Mouse (Mus musculus): ENCODE measurements around the gene Xrcc6. TPM values are rescaled to one million over a fixed set of nuclear protein-coding genes. Genes with fewer than 3 reads are reported as not detected.

Xrcc6 gene
- polyA plus RNA-seq, 1 experiment from 2014 or later = 88.5 TPM

GRCm38 (mm10) chr15:82027726-82028125 lies 40.1 kb downstream of the Xrcc6 start:
- no peaks in the 10 kb centered on the region for H3K4me1 ChIP-seq
- no peak overlapping the region for H3K27ac ChIP-seq
- H3K9me3 ChIP-seq = no peaks in the 10 kb centered on the region
- no peak overlapping the region for H3K4me2 ChIP-seq (replicated peaks)
- no peak for ATAC-seq (ENCODE audit: low FRiP score, low read depth)
- H3K27me3 ChIP-seq = no peaks in the 10 kb centered on the region
- peaks cover 97% of the 10 kb centered on the region for H3K36me3 ChIP-seq
- H3K4me3 ChIP-seq = no peak overlapping the region
- WGBS = 76% methylated on average over 7 of the region's 7 CpGs
- no peak overlapping the region for H3K9ac ChIP-seq

GRCm38 (mm10) chr15:82032386-82032785 lies 44.8 kb downstream of the Xrcc6 start:
- H3K9ac ChIP-seq = 0 out of 2 replicates have a peak overlapping the region, but pooled peaks have one; percentile 31
- H3K4me1 ChIP-seq = no peaks in the 10 kb centered on the region
- H3K27ac ChIP-seq = no peak overlapping the region
- 88% methylated on average over 7 of the region's 7 CpGs for WGBS
- H3K36me3 ChIP-seq = peaks cover 92% of the 10 kb centered on the region
- no peaks in the 10 kb centered on the region for H3K27me3 ChIP-seq
- no peaks in the 10 kb centered on the region for H3K9me3 ChIP-seq
- H3K4me3 ChIP-seq = no peak overlapping the region
- ATAC-seq (ENCODE audit: low FRiP score, low read depth) = no peak
- no peak overlapping the region for H3K4me2 ChIP-seq (replicated peaks)

GRCm38 (mm10) chr15:82033762-82034161 lies 46.1 kb downstream of the Xrcc6 start, which contains the start of gene Desi1:
TSS of gene Desi1 (minus strand) at chr15:82033862.
- no peaks in the 10 kb centered on the region for H3K9me3 ChIP-seq
- no peak within 1 kb of the TSS for H3K27ac ChIP-seq
- peaks cover 93% of the 10 kb centered on the region for H3K36me3 ChIP-seq
- WGBS = 93% methylated on average over 4 of the region's 4 CpGs
- H3K4me1 ChIP-seq = no peaks in the 10 kb centered on the region
- no peak within 1 kb of the TSS for H3K9ac ChIP-seq
- H3K27me3 ChIP-seq = no peaks in the 10 kb centered on the region
- no peak for ATAC-seq (ENCODE audit: low FRiP score, low read depth)
- H3K4me2 ChIP-seq (replicated peaks) = no peak within 1 kb of the TSS
- no peak within 1 kb of the TSS for H3K4me3 ChIP-seq

GRCm38 (mm10) chr15:82035904-82036689 lies 48.5 kb downstream of the Xrcc6 start:
- H3K27me3 ChIP-seq = no peaks in the 10 kb centered on the region
- no peaks in the 10 kb centered on the region for H3K4me1 ChIP-seq
- WGBS = 81% methylated on average over 12 of the region's 12 CpGs
- no peak overlapping the region for H3K9ac ChIP-seq
- H3K4me3 ChIP-seq = no peak overlapping the region
- no peak for ATAC-seq (ENCODE audit: low FRiP score, low read depth)
- H3K27ac ChIP-seq = no peak overlapping the region
- peaks cover 94% of the 10 kb centered on the region for H3K36me3 ChIP-seq
- H3K9me3 ChIP-seq = no peaks in the 10 kb centered on the region
- H3K4me2 ChIP-seq (replicated peaks) = no peak overlapping the region

- Histone ChIP-seq H3K4me3 (no peak overlapping the region), H3K27me3 (no peaks in the 10 kb centered on the region), H3K36me3 (peaks cover 70% of the 10 kb centered on the region), H3K9me3 (no peaks in the 10 kb centered on the region), H3K27ac (no peak overlapping the region), H3K4me1 (peaks cover 4% of the 10 kb centered on the region), H3K9ac (no peak overlapping the region), H3K4me2 (replicated peaks) (no peak overlapping the region)
- no peak for ATAC-seq (ENCODE audit: low FRiP score, low read depth)
- WGBS = 91% methylated on average over 1 of the region's 1 CpGs
Observed at GRCm38 (mm10) chr15:82040650-82041049, 53.0 kb downstream of the Xrcc6 start.

- 98% methylated on average over 7 of the region's 7 CpGs for WGBS
- no peaks in the 10 kb centered on the region for H3K27me3 ChIP-seq
- ATAC-seq (ENCODE audit: low FRiP score, low read depth) = no peak
Observed at GRCm38 (mm10) chr15:82044166-82044784, 56.6 kb downstream of the Xrcc6 start.

GRCm38 (mm10) chr15:82046246-82046891 lies 58.7 kb downstream of the Xrcc6 start:
- 3% methylated on average over 26 of the region's 26 CpGs for WGBS
- no peaks in the 10 kb centered on the region for H3K27me3 ChIP-seq
- no peak overlapping the region for H3K27ac ChIP-seq
- peak overlapping the region; percentile 86 for H3K4me2 ChIP-seq (replicated peaks)
- peak overlapping the region; percentile 88 for H3K9ac ChIP-seq
- peaks cover 16% of the 10 kb centered on the region for H3K4me1 ChIP-seq
- H3K36me3 ChIP-seq = peaks cover 17% of the 10 kb centered on the region
- H3K9me3 ChIP-seq = no peaks in the 10 kb centered on the region
- peak overlapping the region; percentile 71 for H3K4me3 ChIP-seq
- ATAC-seq (ENCODE audit: low FRiP score, low read depth) = no peak

More at GRCm38 (mm10) chr15:82044166-82044784, 56.6 kb downstream of the Xrcc6 start:
- H3K9ac ChIP-seq = no peak overlapping the region
- H3K9me3 ChIP-seq = no peaks in the 10 kb centered on the region
- H3K27ac ChIP-seq = no peak overlapping the region
- no peak overlapping the region for H3K4me2 ChIP-seq (replicated peaks)
- H3K4me1 ChIP-seq = peaks cover 16% of the 10 kb centered on the region
- peaks cover 35% of the 10 kb centered on the region for H3K36me3 ChIP-seq
- no peak overlapping the region for H3K4me3 ChIP-seq

GRCm38 (mm10) chr15:82047080-82047883 lies 59.6 kb downstream of the Xrcc6 start, which contains the start of gene Snu13:
TSS of gene Snu13 (minus strand) at chr15:82047598.
- H3K36me3 ChIP-seq = peaks cover 16% of the 10 kb centered on the region
- WGBS = under 1% methylated on average over 74 of the region's 74 CpGs
- peaks cover 16% of the 10 kb centered on the region for H3K4me1 ChIP-seq
- H3K27me3 ChIP-seq = no peaks in the 10 kb centered on the region
- no peaks in the 10 kb centered on the region for H3K9me3 ChIP-seq
- ATAC-seq (ENCODE audit: low FRiP score, low read depth) = peak; percentile 89; the same call in 1 of the 2 replicates
- peak within 1 kb of the TSS; percentile 80 for H3K27ac ChIP-seq
- H3K9ac ChIP-seq = peak within 1 kb of the TSS; percentile 88
- H3K4me2 ChIP-seq (replicated peaks) = peak within 1 kb of the TSS; percentile 86
- H3K4me3 ChIP-seq = peak within 1 kb of the TSS; percentile 71

- no peak overlapping the region for H3K4me3 ChIP-seq
- no peaks in the 10 kb centered on the region for H3K36me3 ChIP-seq
- H3K4me1 ChIP-seq = 0 out of 2 replicates have a peak, but pooled peaks cover 3% of the 10 kb centered on the region
- no peaks in the 10 kb centered on the region for H3K27me3 ChIP-seq
- WGBS = 55% methylated on average over 5 of the region's 5 CpGs
- H3K9me3 ChIP-seq = no peaks in the 10 kb centered on the region
- H3K4me2 ChIP-seq (replicated peaks) = no peak overlapping the region
- ATAC-seq (ENCODE audit: low FRiP score, low read depth) = no peak
- no peak overlapping the region for H3K9ac ChIP-seq
- H3K27ac ChIP-seq = no peak overlapping the region
Observed at GRCm38 (mm10) chr15:82052544-82052943, 64.9 kb downstream of the Xrcc6 start.

GRCm38 (mm10) chr15:82058719-82059201 lies 71.1 kb downstream of the Xrcc6 start, which contains the start of gene 4930407I10Rik:
TSS of gene 4930407I10Rik (plus strand) at chr15:82059151.
- Histone ChIP-seq H3K27me3 (peaks cover 15% of the 10 kb centered on the region), H3K4me2 (replicated peaks) (no peak within 1 kb of the TSS), H3K27ac (no peak within 1 kb of the TSS), H3K36me3 (no peaks in the 10 kb centered on the region), H3K9me3 (no peaks in the 10 kb centered on the region), H3K9ac (no peak within 1 kb of the TSS), H3K4me1 (peaks cover 7% of the 10 kb centered on the region), H3K4me3 (no peak within 1 kb of the TSS)
- no peak for ATAC-seq (ENCODE audit: low FRiP score, low read depth)
- WGBS = 61% methylated on average over 1 of the region's 1 CpGs

GRCm38 (mm10) chr15:82063909-82064308 lies 76.3 kb downstream of the Xrcc6 start:
- WGBS = 34% methylated on average over 14 of the region's 14 CpGs
- Histone ChIP-seq H3K36me3 (no peaks in the 10 kb centered on the region), H3K9ac (peak overlapping the region; percentile 48), H3K4me2 (replicated peaks) (peak overlapping the region; percentile 41), H3K4me1 (peaks cover 12% of the 10 kb centered on the region), H3K27ac (peak overlapping the region; percentile 1; the same call in 1 of the 2 replicates), H3K9me3 (no peaks in the 10 kb centered on the region), H3K27me3 (peaks cover 49% of the 10 kb centered on the region), H3K4me3 (0 out of 2 replicates have a peak overlapping the region, but pooled peaks have one; percentile 7)
- no peak for ATAC-seq (ENCODE audit: low FRiP score, low read depth)

Measured in limb, embryonic 13.5 days (tissue).